Mouse (Mus musculus) cortical plate, adult 2 months (tissue): Measurements from ENCODE around the gene Prss30. TPM values are rescaled to one million over a fixed set of nuclear protein-coding genes. Genes with fewer than 3 reads are reported as not detected.

Experiments used
- H3K27ac ChIP-seq: fragments of 200-500 bp; 2 replicates; pipeline ENCODE4 v1.5.1; 2012; ENCODE audit warnings: low read length, control low read depth, inconsistent platforms; ENCODE audit not compliant: insufficient read depth
- H3K4me1 ChIP-seq: fragments of 200-500 bp; 2 replicates; pipeline ENCODE4 v1.6.1; 2011; ENCODE audit warnings: low read length; ENCODE audit not compliant: control insufficient read depth, insufficient read depth
- H3K4me3 ChIP-seq: fragments of 200-500 bp; 2 replicates; pipeline ENCODE4 v1.5.1; 2011; ENCODE audit warnings: mild to moderate bottlenecking, low read length, control low read depth; ENCODE audit not compliant: insufficient read depth
- CTCF ChIP-seq: fragments of 200-500 bp; IDR thresholded peaks from 2 replicates; pipeline ENCODE4 v1.5.1; 2011; ENCODE audit warnings: mild to moderate bottlenecking, control low read depth, low read length; ENCODE audit not compliant: insufficient read depth; ENCODE audit errors: extremely low read depth
- POLR2A ChIP-seq: fragments of 200-500 bp; IDR thresholded peaks from 2 replicates; pipeline ENCODE4 v1.6.1; 2011; ENCODE audit warnings: mild to moderate bottlenecking, low read length, control low read depth; ENCODE audit not compliant: insufficient read depth; ENCODE audit errors: extremely low read depth
- polyA plus RNA-seq: library from polyadenylated mRNA; depleted of rRNA; stranded (reverse); fragments of >200 nt; gene quantifications from 2 replicates; pipeline ENCODE4 v1.2.3, GENCODE M21; 2012; rRNA removed

Prss30 gene
- polyA plus RNA-seq, 1 experiment, result 0.46 TPM

DNA sequence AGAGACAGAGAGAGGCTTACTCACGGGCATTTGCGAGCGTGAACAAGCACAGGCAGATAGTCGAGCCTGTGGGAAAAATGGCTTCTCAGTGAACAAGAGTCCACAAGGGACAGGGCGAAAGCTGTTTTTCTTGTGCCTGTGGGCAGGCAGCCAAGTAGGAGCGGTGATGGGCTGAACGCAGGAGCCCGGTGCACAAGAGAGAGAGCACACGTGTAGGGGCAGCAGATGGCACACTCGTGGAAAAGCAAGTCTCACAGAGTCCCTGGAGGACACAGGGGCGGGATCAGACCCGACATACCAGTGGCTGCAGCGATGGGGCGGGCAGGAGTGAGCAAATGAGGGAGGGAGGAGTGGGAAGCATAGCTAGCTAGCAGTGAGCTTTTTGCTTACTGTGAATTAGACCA is 55.3 kb downstream of the Prss30 start:
- Histone ChIP-seq H3K27ac (no peak overlapping the region), H3K4me1 (no peaks in the 10 kb centered on the region), H3K4me3 (peak overlapping the region; percentile 34)
- TF ChIP-seq POLR2A, result no peak
- no peak for TF ChIP-seq CTCF

DNA sequence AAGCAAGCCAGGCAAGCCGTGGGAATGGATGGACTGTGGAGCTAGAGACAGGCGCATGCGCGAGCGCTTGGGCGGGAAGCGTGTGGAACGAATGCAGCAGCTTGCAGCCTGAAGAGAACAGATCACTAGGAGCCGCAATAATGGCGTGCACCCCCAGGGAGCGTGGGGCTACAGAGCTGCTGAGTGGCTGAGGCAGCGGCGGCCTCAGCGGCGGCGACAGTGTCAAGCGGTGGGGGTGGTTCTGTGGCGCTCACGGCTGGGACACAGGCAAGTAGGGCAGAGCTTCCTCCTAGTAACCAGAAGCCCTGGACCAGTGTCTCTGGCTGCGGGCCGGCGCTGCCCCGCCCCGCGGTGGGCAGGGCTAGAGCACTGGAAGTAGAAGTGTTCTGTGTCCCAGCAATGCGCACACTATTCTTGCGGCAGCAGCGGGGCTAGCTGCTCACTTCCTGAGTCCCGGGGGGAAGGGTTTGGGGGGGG is 55.8 kb downstream of the Prss30 start:
- TF ChIP-seq POLR2A (peak; percentile 74), CTCF (no peak)
- no peak overlapping the region for H3K27ac ChIP-seq

More for the DNA sequence above, 55.8 kb downstream of the Prss30 start:
- no peaks in the 10 kb centered on the region for H3K4me1 ChIP-seq
- peak overlapping the region; percentile 34 for H3K4me3 ChIP-seq

Other genes starting within 250 kb of the Prss30 start
- gene Paqr4, start 239.7 kb downstream of the Prss30 start, polyA plus RNA-seq, result 61.8 and 65.7 TPM in 2 replicates
- gene Kremen2, start 234.7 kb downstream of the Prss30 start, polyA plus RNA-seq, result 0.85 and 0.96 TPM in 2 replicates
- 257 and 259 TPM in 2 replicates for gene Flywch1, start 209.0 kb downstream of the Prss30 start, polyA plus RNA-seq
- gene Flywch2, start 194.5 kb downstream of the Prss30 start, polyA plus RNA-seq, result 27.2 and 28.8 TPM in 2 replicates
- gene Srrm2, start 190.0 kb downstream of the Prss30 start, polyA plus RNA-seq, result 640 and 696 TPM in 2 replicates
- 547 and 628 TPM in 2 replicates for gene Elob, start 151.4 kb downstream of the Prss30 start, polyA plus RNA-seq
- not detected in 2 replicates for gene Prss33, start 144.5 kb downstream of the Prss30 start, polyA plus RNA-seq
- gene Prss32, start 136.7 kb downstream of the Prss30 start, polyA plus RNA-seq, result not detected in 2 replicates
- 0.23 and 0.29 TPM in 2 replicates for gene Prss41, start 136.4 kb downstream of the Prss30 start, polyA plus RNA-seq
- gene Prss21, start 112.5 kb downstream of the Prss30 start, polyA plus RNA-seq, result not detected in 2 replicates
- gene Dcpp1, start 99.7 kb downstream of the Prss30 start, polyA plus RNA-seq, result not detected in 2 replicates
- not detected in 2 replicates for gene Dcpp2, start 99.7 kb downstream of the Prss30 start, polyA plus RNA-seq
- not detected in 2 replicates for gene Dcpp3, start 63.1 kb downstream of the Prss30 start, polyA plus RNA-seq
- gene Sbp, start 38.9 kb downstream of the Prss30 start, polyA plus RNA-seq, result not detected in 2 replicates
- gene Sbpl, start 25.3 kb downstream of the Prss30 start, polyA plus RNA-seq, result not detected in 2 replicates
- 1.6 and 1.7 TPM in 2 replicates for gene Prss22, start 17.5 kb upstream of the Prss30 start, polyA plus RNA-seq
- gene Prss27, start 57.6 kb upstream of the Prss30 start, polyA plus RNA-seq, result 0.08 TPM in 1 of 2 replicates, not detected in the other
- 23.5 and 25.1 TPM in 2 replicates for gene Kctd5, start 92.9 kb upstream of the Prss30 start, polyA plus RNA-seq
- 42.5 and 44.8 TPM in 2 replicates for gene Pdpk1, start 170.4 kb upstream of the Prss30 start, polyA plus RNA-seq
- gene Amdhd2, start 183.2 kb upstream of the Prss30 start, polyA plus RNA-seq, result 33.6 and 36.5 TPM in 2 replicates
- 2,699 and 2,818 TPM in 2 replicates for gene Atp6v0c, start 189.1 kb upstream of the Prss30 start, polyA plus RNA-seq
- 62.7 and 72.7 TPM in 2 replicates for gene Tbc1d24, start 225.0 kb upstream of the Prss30 start, polyA plus RNA-seq
- gene Ntn3, start 229.0 kb upstream of the Prss30 start, polyA plus RNA-seq, result 5.5 and 6.8 TPM in 2 replicates
- gene Tedc2, start 240.3 kb upstream of the Prss30 start, polyA plus RNA-seq, result 17.0 and 19.0 TPM in 2 replicates